In the genomic region with DNA sequence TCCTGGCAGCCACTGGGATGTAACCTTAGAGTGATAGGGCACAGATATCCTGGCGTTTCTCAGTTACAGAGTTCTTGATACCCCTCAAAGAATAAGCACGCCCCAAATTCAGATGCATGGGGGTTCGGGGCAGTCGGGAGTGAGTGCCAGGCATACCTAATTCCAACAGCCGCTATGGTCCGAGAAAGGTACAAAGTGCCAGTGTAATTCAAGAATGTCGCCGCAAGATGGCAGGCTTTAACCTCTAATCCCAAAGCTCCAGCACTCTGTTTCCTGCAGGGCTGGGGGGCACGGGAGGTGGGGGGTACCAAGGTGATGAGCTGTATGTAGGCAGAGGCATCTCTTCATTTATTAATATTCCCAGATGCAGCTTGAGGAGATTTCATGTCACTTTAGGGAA, we compare ENCODE assay signal across 8 mouse cellular contexts.
DNase-seq lines count a peak whose midpoint lies in the region; ATAC-seq lines count a peak whose summit lies in the region.

No protein-coding gene starts in this region.

- no peak overlapping the region for H3K9ac ChIP-seq in heart, embryonic 11.5 days (ENCODE audit: low read depth, low read length)
- peak overlapping the region; percentile 41 for H3K9ac ChIP-seq in forebrain, embryonic 16.5 days (replicated peaks; ENCODE audit: low read depth, low read length)
- peak overlapping the region; percentile 53 for H3K9ac ChIP-seq in hindbrain, embryonic 14.5 days

- H3K36me3 ChIP-seq in heart, embryonic 11.5 days (ENCODE audit: control insufficient read depth, insufficient read depth, low read length): no peaks in the 10 kb centered on the region
- no peaks in the 10 kb centered on the region for H3K36me3 ChIP-seq in heart, embryonic 10.5 days
- H3K36me3 ChIP-seq in forebrain, embryonic 16.5 days (ENCODE audit: control insufficient read depth, insufficient read depth): no peaks in the 10 kb centered on the region
- H3K36me3 ChIP-seq in hindbrain, embryonic 14.5 days (replicated peaks; ENCODE audit: control insufficient read depth, insufficient read depth): no peaks in the 10 kb centered on the region

- H3K4me3 ChIP-seq in heart, embryonic 11.5 days (ENCODE audit: low read depth, low read length): no peak overlapping the region
- no peak overlapping the region for H3K4me3 ChIP-seq in heart, embryonic 10.5 days
- no peak overlapping the region; the same call in 1 of the 2 replicates for H3K4me3 ChIP-seq in forebrain, embryonic 16.5 days (replicated peaks; ENCODE audit: low read length)
- 0 out of 2 replicates have a peak overlapping the region, but pooled peaks have one; percentile 7 for H3K4me3 ChIP-seq in hindbrain, embryonic 14.5 days (replicated peaks; ENCODE audit: low read length)

- WGBS in heart, embryonic 11.5 days (ENCODE audit: insufficient replicate concordance): 3% methylated on average over 9 of the region's 9 CpGs
- 4% methylated on average over 9 of the region's 9 CpGs for WGBS in heart, embryonic 10.5 days
- WGBS in forebrain, embryonic 16.5 days: under 1% methylated on average over 9 of the region's 9 CpGs
- 3% methylated on average over 9 of the region's 9 CpGs for WGBS in hindbrain, embryonic 14.5 days

- no peak for DNase-seq in heart, embryonic 10.5 days (ENCODE audit: low spot score)
- peak; percentile 24 for DNase-seq in cerebellum, adult 11-12 months
- peak; percentile 68 for DNase-seq in hindbrain, embryonic 14.5 days (ENCODE audit: low spot score)
- peak; percentile 54 to 66 for DNase-seq in layer of hippocampus, postnatal 36 days
- peak; percentile 32 to 61 for DNase-seq in lung, postnatal 4 days
- DNase-seq in right cerebral cortex, postnatal 25 days: peak; percentile 47

- H3K27me3 ChIP-seq in heart, embryonic 11.5 days (ENCODE audit: control insufficient read depth, insufficient read depth, low read length): peaks cover 8% of the 10 kb centered on the region; the same call in 1 of the 2 replicates
- peaks cover 16% of the 10 kb centered on the region; the same call in 1 of the 2 replicates for H3K27me3 ChIP-seq in heart, embryonic 10.5 days (ENCODE audit: insufficient read depth, poor library complexity, severe bottlenecking)
- H3K27me3 ChIP-seq in forebrain, embryonic 16.5 days (replicated peaks; ENCODE audit: control insufficient read depth, insufficient read depth, low read length): no peaks in the 10 kb centered on the region; the same call in 1 of the 2 replicates
- 0 out of 2 replicates have a peak, but pooled peaks cover 3% of the 10 kb centered on the region for H3K27me3 ChIP-seq in hindbrain, embryonic 14.5 days (ENCODE audit: control insufficient read depth, insufficient read depth, low read length)

- no peaks in the 10 kb centered on the region for H3K4me1 ChIP-seq in heart, embryonic 11.5 days (ENCODE audit: control insufficient read depth, insufficient read depth, low read length)
- no peaks in the 10 kb centered on the region for H3K4me1 ChIP-seq in heart, embryonic 10.5 days
- peaks cover 7% of the 10 kb centered on the region for H3K4me1 ChIP-seq in forebrain, embryonic 16.5 days (replicated peaks; ENCODE audit: control insufficient read depth, insufficient read depth, low read length)
- peaks cover 8% of the 10 kb centered on the region; the same call in 1 of the 2 replicates for H3K4me1 ChIP-seq in hindbrain, embryonic 14.5 days (replicated peaks; ENCODE audit: control insufficient read depth, insufficient read depth, low read length)

- ATAC-seq in heart, embryonic 11.5 days (replicated peaks; ENCODE audit: insufficient number of reproducible peaks, low FRiP score, low TSS enrichment): no peak
- ATAC-seq in forebrain, embryonic 16.5 days: peak; percentile 84
- peak; percentile 59; the same call in 1 of the 2 replicates for ATAC-seq in hindbrain, embryonic 14.5 days (ENCODE audit: low FRiP score)

- H3K9me3 ChIP-seq in heart, embryonic 11.5 days (replicated peaks; ENCODE audit: control insufficient read depth, low read length): no peaks in the 10 kb centered on the region
- no peaks in the 10 kb centered on the region for H3K9me3 ChIP-seq in heart, embryonic 10.5 days
- no peaks in the 10 kb centered on the region for H3K9me3 ChIP-seq in forebrain, embryonic 16.5 days (ENCODE audit: control insufficient read depth, low read length)
- no peaks in the 10 kb centered on the region for H3K9me3 ChIP-seq in hindbrain, embryonic 14.5 days (ENCODE audit: control insufficient read depth, low read length)

- H3K4me2 ChIP-seq in heart, embryonic 11.5 days: peak overlapping the region; percentile 42; the same call in 1 of the 2 replicates
- peak overlapping the region; percentile 48 for H3K4me2 ChIP-seq in forebrain, embryonic 16.5 days (ENCODE audit: low read length)
- peak overlapping the region; percentile 54 for H3K4me2 ChIP-seq in hindbrain, embryonic 14.5 days (replicated peaks)

- no peak overlapping the region for H3K27ac ChIP-seq in heart, embryonic 11.5 days (ENCODE audit: low read depth, low read length)
- no peak overlapping the region for H3K27ac ChIP-seq in heart, embryonic 10.5 days
- no peak overlapping the region for H3K27ac ChIP-seq in forebrain, embryonic 16.5 days (ENCODE audit: low read length)
- no peak overlapping the region for H3K27ac ChIP-seq in hindbrain, embryonic 14.5 days
